Mouse (Mus musculus): ENCODE data around the gene Fancc. TPM values are rescaled to one million over a fixed set of nuclear protein-coding genes. Genes with fewer than 3 reads are reported as not detected.

Fancc gene
- total RNA-seq, 2 experiments from 2014 or later, result 10.0 to 11.3 TPM

DNA sequence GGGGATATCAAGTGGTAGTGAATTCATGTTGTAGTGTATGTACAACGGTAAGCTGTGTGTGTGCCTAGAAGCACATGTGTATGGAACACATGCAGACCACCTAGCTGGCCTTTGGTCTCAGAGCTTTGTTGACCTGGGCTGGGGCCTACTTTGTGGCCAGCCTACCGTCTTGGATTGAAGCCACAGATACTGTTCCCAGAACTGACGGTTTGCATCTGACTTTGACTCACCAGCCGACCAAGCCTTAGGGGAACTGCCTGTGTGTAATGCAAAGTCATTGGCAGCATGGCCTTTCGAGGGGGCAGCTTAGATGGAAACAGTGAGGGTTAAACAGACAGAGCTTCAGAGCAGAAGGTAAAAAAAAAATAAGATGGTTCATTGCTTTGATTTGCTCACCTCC is 243.9 kb downstream of the Fancc start:
- ATAC-seq (replicated peaks; ENCODE audit: poor library complexity, severe bottlenecking), result peak; percentile 38

DNA sequence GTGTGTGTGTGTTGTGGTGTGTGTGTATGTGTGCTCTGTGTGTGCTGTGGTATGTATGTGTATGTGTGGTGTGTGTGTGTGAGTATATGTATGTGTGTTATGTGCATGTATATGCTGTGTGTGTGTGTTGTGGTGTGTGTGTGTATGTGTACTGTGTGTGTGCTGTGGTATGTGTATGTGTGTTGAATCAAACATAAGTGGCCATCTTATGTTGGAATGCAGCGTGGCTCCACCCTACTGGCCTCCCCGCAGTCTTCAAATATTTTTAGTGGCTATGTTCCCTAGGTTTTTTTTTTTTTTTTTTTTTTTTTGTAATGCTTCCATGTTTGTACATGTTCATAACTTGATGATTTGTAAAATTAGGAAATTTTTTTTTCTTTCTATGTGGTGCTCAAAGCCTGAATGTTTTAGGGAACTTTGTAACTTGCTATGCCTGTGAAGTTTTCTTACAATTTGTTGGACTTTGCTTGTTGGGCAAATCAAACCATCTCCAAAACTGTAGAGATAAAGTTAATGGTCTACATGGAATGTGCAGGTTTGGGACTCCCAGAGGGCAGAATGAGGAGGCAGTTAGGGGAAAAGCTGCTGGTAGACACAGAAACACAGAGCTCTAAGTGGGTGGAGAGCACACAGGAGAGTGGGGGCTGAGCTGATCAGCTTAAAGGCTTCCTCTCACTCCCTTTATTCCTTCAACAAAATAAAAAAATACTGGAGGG is 244.6 kb downstream of the Fancc start:
- no peak for ATAC-seq (replicated peaks; ENCODE audit: poor library complexity, severe bottlenecking)

GRCm38 (mm10) chr13:63251118-63251889 is 245.8 kb downstream of the Fancc start:
- ATAC-seq (replicated peaks; ENCODE audit: poor library complexity, severe bottlenecking), result no peak

DNA sequence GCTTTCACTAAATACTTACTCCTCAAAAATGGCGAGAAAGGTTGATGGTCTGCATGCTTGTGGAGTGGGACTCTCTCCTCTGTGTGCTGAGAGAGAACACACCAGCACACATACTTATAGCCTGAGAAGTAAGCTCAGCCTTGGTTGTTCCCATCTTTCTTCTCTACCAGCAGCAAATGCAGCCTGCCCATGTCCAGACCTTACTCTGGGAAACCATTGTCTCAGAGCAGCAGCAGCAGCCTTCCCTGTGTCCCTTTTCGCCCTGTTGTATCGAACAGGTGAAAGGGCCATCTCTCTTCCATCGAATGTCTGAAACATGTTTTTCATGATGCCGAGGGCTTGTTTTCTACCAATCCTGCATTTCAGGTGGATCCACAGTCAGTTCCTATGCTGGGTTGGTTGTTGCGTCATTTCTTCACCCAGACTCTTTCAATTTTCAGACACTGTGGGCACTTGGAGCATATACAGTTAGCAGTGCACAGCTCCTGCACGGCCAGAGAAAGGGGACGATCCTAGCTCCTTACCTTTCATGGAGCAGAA is 246.6 kb downstream of the Fancc start:
- no peak for ATAC-seq (replicated peaks; ENCODE audit: poor library complexity, severe bottlenecking)

DNA sequence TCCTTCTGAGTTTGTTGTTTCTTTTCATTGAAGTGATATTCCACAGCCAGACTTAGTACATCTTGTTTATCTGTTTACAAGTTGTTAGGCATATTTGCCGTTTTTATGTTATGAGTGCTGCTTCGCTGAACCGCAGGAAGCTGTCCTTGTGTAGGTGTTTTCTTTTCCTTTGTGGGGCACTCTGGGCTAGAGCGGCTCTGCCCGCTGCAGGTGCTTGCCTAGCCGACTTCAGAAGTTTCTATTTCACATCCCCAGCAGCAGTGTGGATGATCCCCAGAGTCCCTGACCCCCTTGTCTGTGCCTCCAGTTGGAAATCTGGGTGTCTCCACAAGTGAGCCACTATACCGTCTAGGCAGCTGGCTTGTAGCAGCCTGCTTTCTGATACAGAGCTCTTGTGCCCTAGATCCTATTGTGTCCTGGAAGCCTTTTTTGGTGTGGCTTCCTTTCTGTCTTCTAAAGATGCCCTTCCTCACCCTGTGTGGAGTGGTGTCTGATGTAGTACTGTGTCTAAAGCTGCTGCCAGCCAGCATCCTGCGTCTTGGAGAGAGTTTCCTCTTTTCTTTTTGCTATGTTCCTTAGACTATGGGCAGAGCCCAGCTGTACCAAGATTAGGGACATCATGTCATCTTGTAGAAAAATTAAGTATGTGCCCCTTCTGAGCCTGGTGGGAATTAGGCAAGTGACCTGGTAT is 247.2 kb downstream of the Fancc start:
- peak; percentile 48 for ATAC-seq (replicated peaks; ENCODE audit: poor library complexity, severe bottlenecking)

- no peak for ATAC-seq (replicated peaks; ENCODE audit: poor library complexity, severe bottlenecking)
These were observed 247.9 kb downstream of the Fancc start for GRCm38 (mm10) chr13:63249171-63249570.

DNA sequence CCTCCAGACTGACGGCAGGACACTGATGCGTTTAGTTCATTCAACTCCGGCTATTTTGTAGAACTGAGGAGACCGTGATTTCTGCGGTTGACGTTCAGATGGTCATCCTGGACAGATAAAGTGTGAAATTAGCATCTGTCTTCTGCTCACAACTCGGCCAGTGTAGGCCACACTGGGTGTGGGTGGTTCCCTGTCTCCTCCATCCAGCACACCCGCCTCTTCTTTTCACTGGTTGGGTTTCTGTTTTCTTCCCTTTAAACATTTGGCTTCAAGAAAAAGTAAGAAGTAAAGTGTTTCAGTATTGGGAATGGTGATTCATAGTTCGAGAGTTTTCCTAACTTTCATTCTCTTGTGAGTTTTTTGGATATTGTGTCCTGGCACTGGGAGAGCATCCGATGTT is 248.8 kb downstream of the Fancc start:
- no peak for ATAC-seq (replicated peaks; ENCODE audit: poor library complexity, severe bottlenecking)

- ATAC-seq (replicated peaks; ENCODE audit: poor library complexity, severe bottlenecking), result no peak
These were observed 249.4 kb downstream of the Fancc start for GRCm38 (mm10) chr13:63247631-63248030.

- ATAC-seq (replicated peaks; ENCODE audit: poor library complexity, severe bottlenecking), result no peak
These were observed 250.0 kb downstream of the Fancc start for GRCm38 (mm10) chr13:63247041-63247440.

DNA sequence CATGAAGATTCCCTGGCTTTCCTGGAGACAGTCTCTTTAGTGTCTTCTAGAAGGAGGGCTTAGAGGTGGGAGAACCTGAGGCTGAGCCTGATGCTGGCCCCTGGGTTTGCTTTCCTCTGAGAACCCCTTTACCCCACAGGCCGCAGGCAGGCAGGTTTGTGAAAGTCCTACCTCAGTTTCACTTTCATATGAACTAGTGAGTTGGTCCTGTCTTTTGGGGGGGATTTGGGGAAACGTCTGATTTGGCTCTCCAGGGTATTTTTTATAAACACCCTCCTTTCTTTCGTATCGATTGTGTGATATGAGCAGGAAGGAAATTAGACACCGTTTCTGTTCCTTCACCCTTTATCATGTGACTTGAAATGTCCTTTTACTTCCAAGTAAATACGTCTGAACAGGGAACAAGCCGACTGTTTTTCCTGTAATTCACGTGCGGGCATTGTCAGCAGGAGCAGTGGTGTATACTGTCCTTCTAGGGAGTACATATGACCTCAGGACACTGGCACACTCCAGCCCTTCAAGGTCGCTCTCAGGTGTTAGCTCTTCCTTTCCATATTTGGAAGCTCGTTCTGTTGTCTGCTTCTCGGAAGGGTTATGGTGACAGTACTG is 250.6 kb downstream of the Fancc start:
- peak; percentile 20; the same call in 1 of the 2 replicates for ATAC-seq (replicated peaks; ENCODE audit: poor library complexity, severe bottlenecking)

GRCm38 (mm10) chr13:63245812-63246211 is 251.3 kb downstream of the Fancc start:
- no peak for ATAC-seq (replicated peaks; ENCODE audit: poor library complexity, severe bottlenecking)

DNA sequence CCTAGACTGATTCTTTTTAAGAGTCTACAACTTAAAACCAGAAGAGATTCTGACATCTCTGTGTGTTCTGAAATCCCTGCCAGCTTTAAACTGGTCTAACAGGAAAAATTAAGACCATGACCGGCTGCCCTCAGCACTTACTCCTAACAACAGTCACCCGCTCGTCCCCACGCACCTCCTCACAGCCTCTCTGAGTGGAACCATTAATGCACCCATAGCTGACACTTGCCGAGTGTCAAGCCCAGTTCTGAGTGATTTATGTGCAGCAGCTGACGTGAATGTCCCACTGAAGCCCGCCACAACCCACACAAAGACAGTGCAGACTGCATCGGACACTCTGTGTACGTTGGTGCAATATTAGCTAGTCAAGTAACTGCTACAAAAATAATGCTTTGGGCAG is 251.9 kb downstream of the Fancc start:
- ATAC-seq (replicated peaks; ENCODE audit: poor library complexity, severe bottlenecking), result no peak

DNA sequence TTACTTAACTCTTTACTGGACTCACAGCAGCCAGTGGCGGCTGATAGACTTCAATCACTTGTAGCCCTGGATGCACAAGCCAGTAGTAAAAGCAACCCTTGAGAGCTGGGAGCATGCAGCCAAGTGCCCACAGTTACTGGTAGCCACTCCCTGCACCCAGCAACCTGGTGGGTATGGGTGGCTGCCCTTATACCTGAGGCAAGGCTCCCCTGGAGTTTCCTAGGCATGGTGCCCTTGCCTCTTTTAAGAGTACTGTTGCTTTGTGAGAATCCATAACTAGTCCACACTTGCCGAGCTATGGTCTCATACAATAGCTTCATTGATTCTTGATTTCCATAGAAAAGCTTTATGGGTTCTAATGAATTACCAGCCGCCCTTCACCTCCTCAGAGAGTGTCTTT is 252.7 kb downstream of the Fancc start:
- no peak for ATAC-seq (replicated peaks; ENCODE audit: poor library complexity, severe bottlenecking)

DNA sequence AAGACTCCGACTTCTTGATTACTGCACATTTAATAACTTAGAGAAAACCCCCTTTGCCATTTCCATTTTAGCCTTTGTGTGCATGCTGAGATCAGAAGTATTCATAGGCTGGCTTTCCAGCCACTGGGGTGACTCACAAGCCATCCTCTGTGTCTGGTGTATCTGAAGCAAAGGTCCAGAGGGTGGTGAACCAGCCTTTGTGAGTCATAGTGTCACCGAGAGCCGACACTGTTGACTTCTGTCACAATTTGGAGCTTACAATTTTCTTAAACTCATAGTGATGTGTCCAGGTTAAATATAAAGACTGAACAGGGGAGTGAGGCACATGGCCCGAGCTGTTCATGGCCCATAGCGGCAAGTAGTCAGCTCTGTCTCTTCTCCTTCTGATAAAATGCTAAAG is 253.5 kb downstream of the Fancc start:
- no peak for ATAC-seq (replicated peaks; ENCODE audit: poor library complexity, severe bottlenecking)

- ATAC-seq (replicated peaks; ENCODE audit: poor library complexity, severe bottlenecking), result no peak
These were observed 254.5 kb downstream of the Fancc start for GRCm38 (mm10) chr13:63242401-63243192.

DNA sequence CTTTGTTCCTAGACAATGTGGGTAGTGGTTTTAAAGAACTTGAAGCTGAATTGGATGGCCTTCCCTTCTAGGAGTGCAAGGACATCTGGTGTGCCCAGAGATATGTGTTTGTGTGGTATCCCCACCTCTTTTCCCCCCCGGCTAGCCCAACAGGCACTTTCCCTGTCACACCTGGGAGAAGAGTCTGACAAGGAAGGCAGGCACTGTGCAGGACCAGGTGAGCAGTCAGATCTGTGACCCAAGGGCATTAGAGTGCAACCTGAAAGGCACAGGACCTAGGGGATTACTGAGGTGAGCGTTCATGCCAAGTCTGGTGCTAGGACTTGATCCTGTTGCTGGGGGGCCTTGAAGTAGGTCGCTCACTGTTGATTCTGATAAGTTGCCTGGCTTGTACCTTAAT is 255.4 kb downstream of the Fancc start:
- ATAC-seq (replicated peaks; ENCODE audit: poor library complexity, severe bottlenecking), result no peak

DNA sequence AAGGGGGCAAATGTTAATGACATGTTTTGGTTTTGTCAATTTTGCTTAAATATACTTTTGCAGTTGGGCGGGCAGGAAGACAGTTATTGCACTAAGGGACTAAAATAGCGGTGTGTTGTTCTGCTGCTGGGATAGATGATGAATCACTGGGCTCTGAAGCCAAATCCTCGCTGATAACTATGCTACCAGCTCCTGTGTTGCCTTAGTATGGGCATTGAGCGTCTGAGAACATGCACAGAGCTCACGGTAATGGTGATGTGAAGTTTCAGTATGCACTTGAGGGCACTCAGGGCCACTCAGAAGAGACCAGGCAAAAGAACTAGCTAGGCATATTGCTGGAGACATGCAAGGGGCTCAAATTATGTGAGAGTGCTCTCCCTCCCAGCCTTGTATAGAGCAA is 256.2 kb downstream of the Fancc start:
- ATAC-seq (replicated peaks; ENCODE audit: poor library complexity, severe bottlenecking), result no peak

- ATAC-seq (replicated peaks; ENCODE audit: poor library complexity, severe bottlenecking), result peak; percentile 70
These were observed 257.0 kb downstream of the Fancc start for GRCm38 (mm10) chr13:63239877-63240671.

GRCm38 (mm10) chr13:63239301-63239804 is 257.7 kb downstream of the Fancc start:
- ATAC-seq (replicated peaks; ENCODE audit: poor library complexity, severe bottlenecking), result no peak
